In genomic region chr9:64172816-64173665, GRCm38 (mm10) we compare ENCODE assay signal across 8 mouse cellular contexts. TPM values are rescaled to one million over a fixed set of nuclear protein-coding genes. Genes with fewer than 3 reads are reported as not detected.
A peak's percentile ranks its signal among the peaks of the same experiment; 100 is the strongest.
DNase-seq lines count a peak whose midpoint lies in the region; ATAC-seq and TF ChIP-seq lines count a peak whose summit lies in the region.

Zwilch (minus strand) TSS chr9:64173104.
Rpl4 (plus strand) TSS chr9:64173375.

- TF ChIP-seq EP300 in liver, embryonic 14.5 days (IDR thresholded peaks at IDR 0.05; ENCODE audit: low read depth), result peak; percentile 76
- TF ChIP-seq EP300 in stomach, postnatal 0 days (optimal IDR thresholded peaks at IDR 0.05), result peak; percentile 98

- WGBS in forebrain, embryonic 10.5 days, result under 1% methylated on average over 42 of the region's 42 CpGs
- WGBS in heart, embryonic 15.5 days, result under 1% methylated on average over 42 of the region's 42 CpGs
- under 1% methylated on average over 42 of the region's 42 CpGs for WGBS in liver, embryonic 14.5 days (ENCODE audit: insufficient replicate concordance)
- WGBS in neural tube, embryonic 11.5 days, result under 1% methylated on average over 42 of the region's 42 CpGs
- under 1% methylated on average over 42 of the region's 42 CpGs for WGBS in stomach, postnatal 0 days

- H3K27me3 ChIP-seq in forebrain, embryonic 10.5 days (ENCODE audit: poor library complexity, severe bottlenecking), result no peaks in the 10 kb centered on the region
- H3K27me3 ChIP-seq in heart, embryonic 15.5 days, result no peaks in the 10 kb centered on the region
- no peaks in the 10 kb centered on the region for H3K27me3 ChIP-seq in liver, embryonic 14.5 days (ENCODE audit: control insufficient read depth, insufficient read depth, low read length)
- no peaks in the 10 kb centered on the region for H3K27me3 ChIP-seq in neural tube, embryonic 11.5 days (ENCODE audit: control insufficient read depth, insufficient read depth, low read length)
- H3K27me3 ChIP-seq in stomach, postnatal 0 days (ENCODE audit: control insufficient read depth, insufficient read depth, low read length), result no peaks in the 10 kb centered on the region

- H3K9me3 ChIP-seq in forebrain, embryonic 10.5 days, result no peaks in the 10 kb centered on the region
- H3K9me3 ChIP-seq in heart, embryonic 15.5 days (replicated peaks), result no peaks in the 10 kb centered on the region
- no peaks in the 10 kb centered on the region for H3K9me3 ChIP-seq in liver, embryonic 14.5 days (ENCODE audit: control insufficient read depth, low read length)
- H3K9me3 ChIP-seq in neural tube, embryonic 11.5 days (ENCODE audit: control insufficient read depth, low read length), result no peaks in the 10 kb centered on the region
- no peaks in the 10 kb centered on the region for H3K9me3 ChIP-seq in stomach, postnatal 0 days (ENCODE audit: control insufficient read depth, low read length)

- H3K4me2 ChIP-seq in heart, embryonic 15.5 days, result peak within 1 kb of the TSS; percentile 86
- H3K4me2 ChIP-seq in liver, embryonic 14.5 days (ENCODE audit: low read depth), result peak within 1 kb of the TSS; percentile 71
- H3K4me2 ChIP-seq in neural tube, embryonic 11.5 days (ENCODE audit: low read depth), result peak within 1 kb of the TSS; percentile 89
- H3K4me2 ChIP-seq in stomach, postnatal 0 days (replicated peaks; ENCODE audit: low read depth), result peak within 1 kb of the TSS; percentile 80

- peak; percentile 88 for DNase-seq in c-Kit-negative CD71-positive TER-119-positive erythroid progenitor cells, embryonic 14.5 days (ENCODE audit: low read depth, low spot score)
- DNase-seq in forebrain, embryonic 10.5 days (ENCODE audit: extremely low spot score, low spot score), result peak; percentile 83
- peak; percentile 82 to 89 for DNase-seq in kidney, postnatal 25 days
- peak; percentile 72 to 79 (median 73) for DNase-seq in liver, embryonic 14.5 days (ENCODE audit: low read depth in 3 of 3, low spot score in 3 of 3)
- peak; percentile 86 for DNase-seq in neural tube, embryonic 11.5 days (ENCODE audit: low spot score)
- peak; percentile 82 for DNase-seq in stomach, postnatal 0 days (ENCODE audit: low spot score)

- peaks cover 51% of the 10 kb centered on the region for H3K36me3 ChIP-seq in forebrain, embryonic 10.5 days (replicated peaks)
- peaks cover 34% of the 10 kb centered on the region for H3K36me3 ChIP-seq in heart, embryonic 15.5 days
- peaks cover 39% of the 10 kb centered on the region for H3K36me3 ChIP-seq in liver, embryonic 14.5 days (replicated peaks; ENCODE audit: control insufficient read depth, insufficient read depth, low read depth)
- H3K36me3 ChIP-seq in neural tube, embryonic 11.5 days (ENCODE audit: control insufficient read depth, insufficient read depth, low read length), result peaks cover 5% of the 10 kb centered on the region
- H3K36me3 ChIP-seq in stomach, postnatal 0 days (ENCODE audit: control insufficient read depth, insufficient read depth, low read length), result peaks cover 21% of the 10 kb centered on the region

- peak; percentile 85 for ATAC-seq in CD4-positive, CD25-positive, alpha-beta regulatory T cell, adult 4 months
- peak; percentile 84 for ATAC-seq in heart, embryonic 15.5 days (replicated peaks; ENCODE audit: insufficient number of reproducible peaks, insufficient read depth, low FRiP score, low read depth)
- peak; percentile 81 for ATAC-seq in liver, embryonic 14.5 days (ENCODE audit: insufficient read depth)
- peak; percentile 83 for ATAC-seq in neural tube, embryonic 11.5 days (ENCODE audit: insufficient read depth, low FRiP score, low TSS enrichment)
- peak; percentile 86 for ATAC-seq in stomach, postnatal 0 days (ENCODE audit: low FRiP score, low TSS enrichment)

- H3K4me3 ChIP-seq in forebrain, embryonic 10.5 days, result peak within 1 kb of the TSS; percentile 86
- H3K4me3 ChIP-seq in heart, embryonic 15.5 days, result peak within 1 kb of the TSS; percentile 99
- H3K4me3 ChIP-seq in liver, embryonic 14.5 days (ENCODE audit: insufficient read depth in 1 of 2, low read depth in 2 of 2, low read length in 2 of 2), result peak within 1 kb of the TSS; percentile 93 to 95
- peak within 1 kb of the TSS; percentile 68 for H3K4me3 ChIP-seq in neural tube, embryonic 11.5 days (ENCODE audit: low read depth, low read length)
- H3K4me3 ChIP-seq in stomach, postnatal 0 days (ENCODE audit: low read depth, low read length), result peak within 1 kb of the TSS; percentile 85

- H3K4me1 ChIP-seq in forebrain, embryonic 10.5 days, result peaks cover 36% of the 10 kb centered on the region
- peaks cover 16% of the 10 kb centered on the region for H3K4me1 ChIP-seq in heart, embryonic 15.5 days (replicated peaks)
- H3K4me1 ChIP-seq in liver, embryonic 14.5 days (replicated peaks; ENCODE audit: control insufficient read depth in 2 of 2, insufficient read depth in 2 of 2, low read length in 1 of 2), result peaks cover 8 to 11% of the 10 kb centered on the region in 2 experiments
- H3K4me1 ChIP-seq in neural tube, embryonic 11.5 days (ENCODE audit: control insufficient read depth, insufficient read depth, low read length), result no peaks in the 10 kb centered on the region
- H3K4me1 ChIP-seq in stomach, postnatal 0 days (replicated peaks; ENCODE audit: control insufficient read depth, insufficient read depth), result 0 out of 2 replicates have a peak, but pooled peaks cover 3% of the 10 kb centered on the region

- peak within 1 kb of the TSS; percentile 98 for H3K27ac ChIP-seq in forebrain, embryonic 10.5 days
- peak within 1 kb of the TSS; percentile 95 for H3K27ac ChIP-seq in heart, embryonic 15.5 days
- peak within 1 kb of the TSS; percentile 71 for H3K27ac ChIP-seq in liver, embryonic 14.5 days
- H3K27ac ChIP-seq in neural tube, embryonic 11.5 days (ENCODE audit: low read depth, low read length), result peak within 1 kb of the TSS; percentile 61
- H3K27ac ChIP-seq in stomach, postnatal 0 days (replicated peaks), result peak within 1 kb of the TSS; percentile 86

- TF ChIP-seq CTCF in liver, embryonic 14.5 days (IDR thresholded peaks at IDR 0.05; ENCODE audit: low read depth), result no peak; the same call in 1 of the 2 replicates
- peak; percentile 53 for TF ChIP-seq CTCF in stomach, postnatal 0 days (IDR thresholded peaks at IDR 0.05; ENCODE audit: low read depth)

- H3K9ac ChIP-seq in heart, embryonic 15.5 days, result peak within 1 kb of the TSS; percentile 88
- H3K9ac ChIP-seq in liver, embryonic 14.5 days (replicated peaks), result peak within 1 kb of the TSS; percentile 97
- peak within 1 kb of the TSS; percentile 97 for H3K9ac ChIP-seq in neural tube, embryonic 11.5 days (ENCODE audit: low read length)
- H3K9ac ChIP-seq in stomach, postnatal 0 days (ENCODE audit: low read length), result peak within 1 kb of the TSS; percentile 90

RNA-seq across cellular contexts. Expression of gene Zwilch, which starts in this region (rescaled TPM):
- 1 to 10 TPM; 3.9 to 5.0 TPM for polyA plus RNA-seq in CD4-positive, CD25-positive, alpha-beta regulatory T cell, adult 4 months (2017; shearing (Covaris generic))
- polyA plus RNA-seq in forebrain, embryonic 10.5 days (2016; fragmentation: Nextera tagmentation; extraction: Ambion mirVana), result 47.5 and 49.3 TPM in 2 replicates
- polyA plus RNA-seq in heart, embryonic 15.5 days (2015; fragmentation: Nextera tagmentation; extraction: Ambion mirVana), result 14.7 and 19.2 TPM in 2 replicates
- polyA plus RNA-seq in liver, embryonic 14.5 days (2012; rRNA removed), result 15.1 and 34.4 TPM in 2 replicates
- polyA plus RNA-seq in liver, embryonic 14.5 days (2014; fragmentation: Nextera tagmentation; extraction: Ambion mirVana), result 11.8 and 14.6 TPM in 2 replicates
- polyA plus RNA-seq in neural tube, embryonic 11.5 days (2014; fragmentation: Nextera tagmentation; extraction: Ambion mirVana), result 22.2 and 24.0 TPM in 2 replicates
- polyA plus RNA-seq in stomach, postnatal 0 days (2015; fragmentation: Nextera tagmentation; extraction: Ambion mirVana), result 3.2 and 4.1 TPM in 2 replicates

RNA-seq across cellular contexts. Expression of gene Rpl4, which starts in this region (rescaled TPM):
- polyA plus RNA-seq in CD4-positive, CD25-positive, alpha-beta regulatory T cell, adult 4 months (2017; shearing (Covaris generic)), result 1,000 to 10,000 TPM; 3,641 to 3,879 TPM
- 1,283 and 1,312 TPM in 2 replicates for polyA plus RNA-seq in forebrain, embryonic 10.5 days (2016; fragmentation: Nextera tagmentation; extraction: Ambion mirVana)
- 648 and 701 TPM in 2 replicates for polyA plus RNA-seq in heart, embryonic 15.5 days (2015; fragmentation: Nextera tagmentation; extraction: Ambion mirVana)
- polyA plus RNA-seq in liver, embryonic 14.5 days (2012; rRNA removed), result 583 and 863 TPM in 2 replicates
- polyA plus RNA-seq in liver, embryonic 14.5 days (2014; fragmentation: Nextera tagmentation; extraction: Ambion mirVana), result 840 and 926 TPM in 2 replicates
- 1,092 and 1,168 TPM in 2 replicates for polyA plus RNA-seq in neural tube, embryonic 11.5 days (2014; fragmentation: Nextera tagmentation; extraction: Ambion mirVana)
- 902 and 907 TPM in 2 replicates for polyA plus RNA-seq in stomach, postnatal 0 days (2015; fragmentation: Nextera tagmentation; extraction: Ambion mirVana)

Comparison
In these comparisons a context has a peak if more than half of its experiments do, and no peak if none do; other contexts are left out.
1. Peak in every context shown above with its lines: DNase-seq, ATAC-seq, H3K4me3 ChIP-seq and H3K27ac ChIP-seq.